Mouse (Mus musculus): ENCODE data around the gene Cyp2f2. TPM values are rescaled to one million over a fixed set of nuclear protein-coding genes. Genes with fewer than 3 reads are reported as not detected.

The Cyp2f2 gene
- polyA plus RNA-seq (2012; rRNA removed) (0.11 and 0.31 TPM in 2 replicates), polyA plus RNA-seq (2014; fragmentation: Nextera tagmentation; extraction: Ambion mirVana) (0.14 TPM in 1 of 2 replicates, not detected in the other)

GRCm38 (mm10) chr7:27119676-27120075 lies at the start of gene Cyp2f2:
Cyp2f2 (plus strand) TSS chr7:27119909.
- DNase-seq (ENCODE audit: low spot score) (no peak), ATAC-seq (ENCODE audit: low FRiP score, low read depth) (no peak)
- no peak for TF ChIP-seq POLR2A (IDR thresholded peaks at IDR 0.05; ENCODE audit: borderline replicate concordance, extremely low read depth, insufficient read depth, insufficient read length)
- H3K36me3 ChIP-seq (ENCODE audit: control insufficient read depth, insufficient read depth, low read length) = no peaks in the 10 kb centered on the region
- H3K27ac ChIP-seq (replicated peaks; ENCODE audit: low read depth, low read length) = no peak within 1 kb of the TSS
- H3K4me1 ChIP-seq (ENCODE audit: control insufficient read depth, insufficient read depth, low read length) = no peaks in the 10 kb centered on the region; the same call in 1 of the 2 replicates
- H3K4me2 ChIP-seq (replicated peaks; ENCODE audit: low read depth, low read length, severe bottlenecking) = no peak within 1 kb of the TSS
- H3K4me3 ChIP-seq (replicated peaks; ENCODE audit: low read length) = no peak within 1 kb of the TSS
- no peaks in the 10 kb centered on the region for H3K9me3 ChIP-seq (ENCODE audit: control insufficient read depth, low read length)
- no peak within 1 kb of the TSS for H3K9ac ChIP-seq (ENCODE audit: low read depth, low read length, severe bottlenecking)
- no peaks in the 10 kb centered on the region for H3K27me3 ChIP-seq (ENCODE audit: control insufficient read depth, insufficient read depth, low read length)

- Histone ChIP-seq H3K36me3 (ENCODE audit: control insufficient read depth, insufficient read depth, low read length) (no peaks in the 10 kb centered on the region), H3K9me3 (ENCODE audit: control insufficient read depth, low read length) (no peaks in the 10 kb centered on the region), H3K9ac (ENCODE audit: low read depth, low read length, severe bottlenecking) (no peak overlapping the region), H3K27ac (replicated peaks; ENCODE audit: low read depth, low read length) (no peak overlapping the region), H3K4me3 (replicated peaks; ENCODE audit: low read length) (no peak overlapping the region), H3K4me2 (replicated peaks; ENCODE audit: low read depth, low read length, severe bottlenecking) (no peak overlapping the region), H3K4me1 (ENCODE audit: control insufficient read depth, insufficient read depth, low read length) (peaks cover 3% of the 10 kb centered on the region; the same call in 1 of the 2 replicates), H3K27me3 (ENCODE audit: control insufficient read depth, insufficient read depth, low read length) (no peaks in the 10 kb centered on the region)
- WGBS = 67% methylated on average over 1 of the region's 1 CpGs
- TF ChIP-seq POLR2A (IDR thresholded peaks at IDR 0.05; ENCODE audit: borderline replicate concordance, extremely low read depth, insufficient read depth, insufficient read length) = no peak
- no peak for ATAC-seq (ENCODE audit: low FRiP score, low read depth)
- no peak for DNase-seq (ENCODE audit: low spot score)
These were observed 41.1 kb upstream of the Cyp2f2 start for GRCm38 (mm10) chr7:27078641-27079040.

- peak overlapping the region; percentile 33; the same call in 1 of the 2 replicates for H3K27ac ChIP-seq (replicated peaks; ENCODE audit: low read depth, low read length)
- no peak overlapping the region for H3K9ac ChIP-seq (ENCODE audit: low read depth, low read length, severe bottlenecking)
- WGBS = 9% methylated on average over 2 of the region's 2 CpGs
- no peak for TF ChIP-seq POLR2A (IDR thresholded peaks at IDR 0.05; ENCODE audit: borderline replicate concordance, extremely low read depth, insufficient read depth, insufficient read length)
- DNase-seq (ENCODE audit: low spot score) (peak; percentile 56), ATAC-seq (ENCODE audit: low FRiP score, low read depth) (peak; percentile 79; the same call in 1 of the 2 replicates)
- H3K4me2 ChIP-seq (replicated peaks; ENCODE audit: low read depth, low read length, severe bottlenecking) = no peak overlapping the region
- no peaks in the 10 kb centered on the region for H3K27me3 ChIP-seq (ENCODE audit: control insufficient read depth, insufficient read depth, low read length)
- H3K4me1 ChIP-seq (ENCODE audit: control insufficient read depth, insufficient read depth, low read length) = peaks cover 3% of the 10 kb centered on the region; the same call in 1 of the 2 replicates
- no peaks in the 10 kb centered on the region for H3K9me3 ChIP-seq (ENCODE audit: control insufficient read depth, low read length)
- no peak overlapping the region for H3K4me3 ChIP-seq (replicated peaks; ENCODE audit: low read length)
- H3K36me3 ChIP-seq (ENCODE audit: control insufficient read depth, insufficient read depth, low read length) = no peaks in the 10 kb centered on the region
These were observed 38.1 kb upstream of the Cyp2f2 start for GRCm38 (mm10) chr7:27081625-27082024.

GRCm38 (mm10) chr7:27091039-27091438 lies 28.7 kb upstream of the Cyp2f2 start:
- H3K36me3 ChIP-seq (ENCODE audit: control insufficient read depth, insufficient read depth, low read length) = no peaks in the 10 kb centered on the region
- H3K9me3 ChIP-seq (ENCODE audit: control insufficient read depth, low read length) = no peaks in the 10 kb centered on the region
- no peak for TF ChIP-seq POLR2A (IDR thresholded peaks at IDR 0.05; ENCODE audit: borderline replicate concordance, extremely low read depth, insufficient read depth, insufficient read length)
- H3K4me1 ChIP-seq (ENCODE audit: control insufficient read depth, insufficient read depth, low read length) = no peaks in the 10 kb centered on the region
- ATAC-seq (ENCODE audit: low FRiP score, low read depth) = no peak
- WGBS = 88% methylated on average over 4 of the region's 4 CpGs
- no peak overlapping the region for H3K4me3 ChIP-seq (replicated peaks; ENCODE audit: low read length)
- DNase-seq (ENCODE audit: low spot score) = no peak
- H3K4me2 ChIP-seq (replicated peaks; ENCODE audit: low read depth, low read length, severe bottlenecking) = no peak overlapping the region
- no peak overlapping the region for H3K27ac ChIP-seq (replicated peaks; ENCODE audit: low read depth, low read length)
- no peak overlapping the region for H3K9ac ChIP-seq (ENCODE audit: low read depth, low read length, severe bottlenecking)
- H3K27me3 ChIP-seq (ENCODE audit: control insufficient read depth, insufficient read depth, low read length) = no peaks in the 10 kb centered on the region

GRCm38 (mm10) chr7:27092038-27092703 lies 27.5 kb upstream of the Cyp2f2 start:
- Histone ChIP-seq H3K4me2 (replicated peaks; ENCODE audit: low read depth, low read length, severe bottlenecking) (no peak overlapping the region), H3K4me1 (ENCODE audit: control insufficient read depth, insufficient read depth, low read length) (no peaks in the 10 kb centered on the region), H3K4me3 (replicated peaks; ENCODE audit: low read length) (no peak overlapping the region), H3K9ac (ENCODE audit: low read depth, low read length, severe bottlenecking) (no peak overlapping the region), H3K27me3 (ENCODE audit: control insufficient read depth, insufficient read depth, low read length) (no peaks in the 10 kb centered on the region), H3K36me3 (ENCODE audit: control insufficient read depth, insufficient read depth, low read length) (no peaks in the 10 kb centered on the region), H3K9me3 (ENCODE audit: control insufficient read depth, low read length) (no peaks in the 10 kb centered on the region), H3K27ac (replicated peaks; ENCODE audit: low read depth, low read length) (no peak overlapping the region)
- TF ChIP-seq POLR2A (IDR thresholded peaks at IDR 0.05; ENCODE audit: borderline replicate concordance, extremely low read depth, insufficient read depth, insufficient read length) = no peak
- DNase-seq (ENCODE audit: low spot score) (no peak), ATAC-seq (ENCODE audit: low FRiP score, low read depth) (no peak)
- WGBS = 69% methylated on average over 7 of the region's 7 CpGs
